Mouse (Mus musculus) small intestine, adult 2 months (tissue): ENCODE measurements around the gene Cuedc2. TPM values are rescaled to one million over a fixed set of nuclear protein-coding genes. Genes with fewer than 3 reads are reported as not detected.

Experiments used
- H3K27ac ChIP-seq: fragments of 200-500 bp; 2 replicates; pipeline ENCODE4 v1.5.1; 2012; ENCODE audit warnings: low read depth, low read length, control low read depth, inconsistent platforms; ENCODE audit not compliant: insufficient read depth
- H3K27me3 ChIP-seq: fragments of 200-500 bp; 2 replicates; pipeline ENCODE4 v1.6.1; 2012; ENCODE audit warnings: mild to moderate bottlenecking, moderate library complexity, low read length, inconsistent platforms; ENCODE audit not compliant: control insufficient read depth, insufficient read depth
- H3K36me3 ChIP-seq: fragments of 200-500 bp; 2 replicates; pipeline ENCODE4 v1.6.1; 2012; ENCODE audit warnings: mild to moderate bottlenecking, low read length, control low read depth, inconsistent platforms; ENCODE audit not compliant: control insufficient read depth, insufficient read depth
- H3K4me1 ChIP-seq: fragments of 200-500 bp; 2 replicates; pipeline ENCODE4 v1.6.1; 2012; ENCODE audit warnings: low read length, inconsistent platforms, mixed read lengths; ENCODE audit not compliant: control insufficient read depth, insufficient read depth, insufficient read length
- H3K4me3 ChIP-seq: fragments of 200-500 bp; 2 replicates; pipeline ENCODE4 v1.5.1; 2012; ENCODE audit warnings: low read depth, mild to moderate bottlenecking, control low read depth, inconsistent platforms, low read length, moderate library complexity
- CTCF ChIP-seq: fragments of 200-500 bp; IDR thresholded peaks from 2 replicates; pipeline ENCODE4 v1.5.1; 2012; ENCODE audit warnings: low read depth, mild to moderate bottlenecking, control low read depth, inconsistent platforms, low read length, moderate library complexity, mixed read lengths; ENCODE audit not compliant: insufficient replicate concordance, insufficient read length; ENCODE audit errors: extremely low read depth
- POLR2A ChIP-seq: fragments of 200-500 bp; IDR thresholded peaks from 2 replicates; pipeline ENCODE4 v1.6.1; 2012; ENCODE audit warnings: low read depth, mild to moderate bottlenecking, control low read depth, inconsistent platforms, low read length, moderate library complexity
- WGBS: fragments of 180-500 bp; shearing (Covaris S2); methylation state at CpG from one replicate; pipeline ENCODE4 v1.1.7; 2018; 5-methylcytosine and 5-hydroxymethylcytosine counted together
- polyA plus RNA-seq: library from polyadenylated mRNA; depleted of rRNA; stranded (reverse); fragments of >200 nt; gene quantifications from 2 replicates; pipeline ENCODE4 v1.2.3, GENCODE M21; 2012

Cuedc2 gene
- polyA plus RNA-seq, 1 experiment = 26.9 TPM

GRCm38 (mm10) chr19:46329951-46330350, 8.6 kb downstream of the Cuedc2 start:
- 6% methylated on average over 16 of the region's 16 CpGs for whole genome bisulfite sequencing
- TF ChIP-seq POLR2A (no peak), CTCF (peak; percentile 75)
- Histone ChIP-seq H3K27me3 (peaks cover 7% of the 10 kb centered on the region; the same call in 1 of the 2 replicates), H3K27ac (no peak overlapping the region), H3K36me3 (peaks cover 11% of the 10 kb centered on the region; the same call in 1 of the 2 replicates), H3K4me3 (no peak overlapping the region), H3K4me1 (peaks cover 15% of the 10 kb centered on the region)

GRCm38 (mm10) chr19:46329031-46329641, 9.4 kb downstream of the Cuedc2 start:
- peak overlapping the region; percentile 69 for H3K4me3 ChIP-seq
- peak overlapping the region; percentile 87 for H3K27ac ChIP-seq
- H3K4me1 ChIP-seq = peaks cover 15% of the 10 kb centered on the region
- H3K27me3 ChIP-seq = peaks cover 11% of the 10 kb centered on the region; the same call in 1 of the 2 replicates
- H3K36me3 ChIP-seq = peaks cover 11% of the 10 kb centered on the region; the same call in 1 of the 2 replicates
- 2% methylated on average over 54 of the region's 54 CpGs for WGBS
- no peak for TF ChIP-seq CTCF
- no peak for TF ChIP-seq POLR2A

- H3K4me1 ChIP-seq = peaks cover 15% of the 10 kb centered on the region
- peaks cover 11% of the 10 kb centered on the region; the same call in 1 of the 2 replicates for H3K36me3 ChIP-seq
- TF ChIP-seq POLR2A (peak; percentile 55), CTCF (no peak)
- WGBS = under 1% methylated on average over 81 of the region's 81 CpGs
- H3K27me3 ChIP-seq = peaks cover 11% of the 10 kb centered on the region; the same call in 1 of the 2 replicates
- H3K4me3 ChIP-seq = peak within 1 kb of the TSS; percentile 69
- peak within 1 kb of the TSS; percentile 87 for H3K27ac ChIP-seq
These were observed 10.1 kb downstream of the Cuedc2 start, which contains the start of gene Fbxl15 for GRCm38 (mm10) chr19:46328081-46329030. Gene Fbxl15 (plus strand): TSS chr19:46328184.

GRCm38 (mm10) chr19:46327531-46328064, 10.9 kb downstream of the Cuedc2 start:
- TF ChIP-seq POLR2A = no peak
- no peak for TF ChIP-seq CTCF
- Histone ChIP-seq H3K4me1 (peaks cover 15% of the 10 kb centered on the region), H3K27ac (peak overlapping the region; percentile 87; the same call in 1 of the 2 replicates), H3K4me3 (peak overlapping the region; percentile 69), H3K36me3 (peaks cover 11% of the 10 kb centered on the region; the same call in 1 of the 2 replicates), H3K27me3 (peaks cover 11% of the 10 kb centered on the region; the same call in 1 of the 2 replicates)
- WGBS = 15% methylated on average over 14 of the region's 14 CpGs

GRCm38 (mm10) chr19:46326756-46327305, 11.7 kb downstream of the Cuedc2 start, which contains the start of gene Psd:
Gene Psd (minus strand): TSS chr19:46327156.
- WGBS = 1% methylated on average over 35 of the region's 35 CpGs
- Histone ChIP-seq H3K27me3 (peaks cover 11% of the 10 kb centered on the region; the same call in 1 of the 2 replicates), H3K36me3 (peaks cover 10% of the 10 kb centered on the region; the same call in 1 of the 2 replicates), H3K27ac (peak within 1 kb of the TSS; percentile 87; the same call in 1 of the 2 replicates), H3K4me1 (peaks cover 15% of the 10 kb centered on the region), H3K4me3 (peak within 1 kb of the TSS; percentile 69)
- TF ChIP-seq CTCF = no peak
- TF ChIP-seq POLR2A = no peak; the same call in 1 of the 2 replicates

GRCm38 (mm10) chr19:46326019-46326755, 12.3 kb downstream of the Cuedc2 start:
- Histone ChIP-seq H3K36me3 (peaks cover 5% of the 10 kb centered on the region; the same call in 1 of the 2 replicates), H3K4me3 (no peak overlapping the region), H3K4me1 (peaks cover 15% of the 10 kb centered on the region), H3K27me3 (peaks cover 11% of the 10 kb centered on the region; the same call in 1 of the 2 replicates), H3K27ac (no peak overlapping the region)
- 13% methylated on average over 29 of the region's 29 CpGs for WGBS
- TF ChIP-seq POLR2A = no peak
- TF ChIP-seq CTCF = no peak
